Mouse (Mus musculus): ENCODE data around the gene Vil1.

Vil1 gene

GRCm38 (mm10) chr1:74408589-74409504 is at the start of gene Vil1:
Gene Vil1, plus strand, starts transcription at chr1:74409376.
- DNase-seq (ENCODE audit: low read depth, low spot score) = no peak

DNA sequence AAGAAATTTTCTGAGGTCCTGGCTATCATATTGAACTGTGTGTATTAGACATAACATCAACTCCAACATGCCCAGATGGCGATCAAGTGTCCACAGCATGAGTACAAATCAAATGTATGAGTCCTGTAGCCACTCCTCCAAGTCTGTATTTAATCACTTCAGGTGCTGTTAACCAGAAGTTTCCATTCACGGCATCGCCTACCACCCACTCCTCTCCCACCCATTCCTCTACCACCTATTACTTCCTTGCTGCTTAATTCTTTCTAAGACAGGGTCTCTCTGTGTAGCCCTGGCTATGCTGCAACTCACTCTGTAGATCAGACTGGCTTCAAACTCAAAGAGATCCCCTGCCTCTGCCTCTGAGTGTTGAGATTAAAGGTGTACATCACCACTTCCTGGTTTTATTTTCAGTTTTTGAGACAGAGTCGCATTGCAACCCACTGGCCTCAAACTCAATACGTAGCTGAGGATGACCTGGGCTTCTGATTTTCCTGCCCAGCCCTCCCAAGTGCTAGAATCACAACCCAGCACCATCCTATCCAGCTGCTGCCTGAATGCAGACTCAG is 49.1 kb upstream of the Vil1 start:
- DNase-seq (ENCODE audit: low read depth, low spot score) = no peak

DNA sequence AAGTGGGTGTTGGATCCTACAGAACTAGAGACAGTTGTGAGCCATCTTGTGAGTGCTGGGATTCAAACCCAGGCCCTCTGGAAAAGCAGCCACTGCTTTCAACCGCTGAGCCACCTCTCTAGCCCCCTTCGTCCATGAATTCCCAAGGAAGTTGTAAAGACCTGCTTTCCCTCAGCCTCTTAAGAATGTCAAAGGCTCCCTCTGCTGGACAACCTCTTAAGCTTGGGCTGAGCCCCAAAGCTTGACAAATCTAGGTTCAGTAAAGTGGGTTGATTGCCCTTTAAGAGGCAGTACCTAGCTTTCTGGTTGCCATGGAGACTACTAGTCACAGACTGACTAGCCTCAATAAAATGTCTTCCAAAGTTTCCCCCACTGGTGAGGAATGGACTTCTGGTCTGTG is 47.4 kb upstream of the Vil1 start, which contains the start of gene Catip:
TSS of gene Catip (plus strand) at position 297 of the 400 bp plus-strand sequence.
- peak; percentile 15 for DNase-seq (ENCODE audit: low read depth, low spot score)

- DNase-seq (ENCODE audit: low read depth, low spot score) = no peak
Observed at GRCm38 (mm10) chr1:74362325-74363229, 46.6 kb upstream of the Vil1 start.

DNA sequence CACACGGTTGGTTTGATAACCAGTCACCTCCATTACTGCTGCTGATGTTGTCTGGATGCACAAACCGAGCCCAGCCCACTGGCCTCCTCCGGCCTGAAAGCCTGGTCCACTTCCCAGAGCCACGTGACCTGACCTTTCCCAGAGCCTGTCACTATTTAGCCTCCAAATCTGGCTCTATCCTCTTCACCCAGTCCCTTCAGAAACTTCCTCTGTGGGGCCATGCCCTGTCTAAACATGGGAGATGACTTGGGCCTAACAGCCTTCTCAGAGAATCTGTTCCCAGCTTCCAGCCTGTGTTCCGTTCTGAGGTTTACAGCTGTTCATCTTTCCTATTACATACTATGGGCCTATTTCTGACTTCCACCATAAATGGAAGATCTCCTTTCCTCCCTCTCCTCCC is 45.7 kb upstream of the Vil1 start:
- no peak for DNase-seq (ENCODE audit: low read depth, low spot score)

- no peak for DNase-seq (ENCODE audit: low read depth, low spot score)
Observed at GRCm38 (mm10) chr1:74364270-74364669, 44.9 kb upstream of the Vil1 start.

DNA sequence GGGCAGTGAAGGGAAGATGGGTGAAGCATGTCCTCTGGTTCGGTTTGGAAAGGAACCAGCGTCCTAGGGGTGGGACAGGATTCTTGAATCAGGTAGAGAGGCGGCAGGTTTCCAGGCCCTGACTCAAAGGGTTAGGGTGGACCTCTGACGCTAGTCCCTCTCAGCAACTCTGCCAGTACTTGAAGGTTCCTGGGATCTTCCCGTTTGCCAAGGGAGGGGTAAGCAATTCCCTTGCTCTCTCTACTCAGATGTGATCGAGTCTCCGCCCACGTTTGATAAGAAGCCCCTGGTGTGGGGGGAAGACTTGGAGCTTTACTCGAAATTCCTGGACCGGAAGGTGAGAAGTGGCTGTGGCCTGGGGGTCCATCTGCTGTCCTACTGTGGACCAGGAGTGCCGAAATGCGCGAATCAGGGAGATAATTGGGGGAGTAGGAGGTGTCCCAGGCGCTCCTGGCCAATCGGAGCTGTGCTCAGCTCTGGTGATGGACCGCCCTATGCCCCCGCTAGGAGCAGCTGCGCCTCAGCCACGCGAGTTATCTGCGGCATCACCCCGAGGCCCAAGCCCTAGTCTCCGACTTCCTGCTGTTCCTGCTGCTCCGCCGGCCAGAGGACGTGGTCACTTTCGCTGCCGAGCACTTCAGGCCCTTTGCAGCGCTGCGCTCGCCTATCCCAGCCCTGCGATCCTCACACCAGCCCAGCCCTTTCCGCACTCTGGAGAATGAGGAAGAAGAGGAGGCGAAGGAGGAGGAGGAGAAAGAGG is 41.1 kb upstream of the Vil1 start:
- DNase-seq (ENCODE audit: low read depth, low spot score) = no peak

GRCm38 (mm10) chr1:74370040-74370439 is 39.1 kb upstream of the Vil1 start:
- no peak for DNase-seq (ENCODE audit: low read depth, low spot score)

DNA sequence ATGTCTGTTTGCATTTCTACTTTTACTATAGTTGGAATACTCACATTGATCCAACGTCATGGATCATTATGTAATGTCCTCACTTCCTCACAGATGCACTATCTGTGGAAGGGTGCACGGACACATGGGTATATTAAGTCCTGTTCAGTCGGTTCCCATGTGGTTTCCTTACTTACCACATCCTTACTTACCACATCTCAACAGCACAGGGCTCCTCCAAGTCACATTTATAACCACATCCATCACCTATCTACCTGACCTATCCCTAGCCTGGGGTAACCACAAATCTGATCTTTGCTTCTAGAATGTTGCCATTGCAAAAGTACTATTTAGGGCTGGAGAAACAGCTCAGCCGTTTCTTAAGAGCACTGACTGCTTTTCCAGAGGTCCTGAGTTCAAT is 35.8 kb upstream of the Vil1 start:
- no peak for DNase-seq (ENCODE audit: low read depth, low spot score)

- DNase-seq (ENCODE audit: low read depth, low spot score) = no peak
Observed at GRCm38 (mm10) chr1:74374980-74375379, 34.2 kb upstream of the Vil1 start, which contains the start of gene Slc11a1. Gene Slc11a1, plus strand, starts transcription at chr1:74375195.

DNA sequence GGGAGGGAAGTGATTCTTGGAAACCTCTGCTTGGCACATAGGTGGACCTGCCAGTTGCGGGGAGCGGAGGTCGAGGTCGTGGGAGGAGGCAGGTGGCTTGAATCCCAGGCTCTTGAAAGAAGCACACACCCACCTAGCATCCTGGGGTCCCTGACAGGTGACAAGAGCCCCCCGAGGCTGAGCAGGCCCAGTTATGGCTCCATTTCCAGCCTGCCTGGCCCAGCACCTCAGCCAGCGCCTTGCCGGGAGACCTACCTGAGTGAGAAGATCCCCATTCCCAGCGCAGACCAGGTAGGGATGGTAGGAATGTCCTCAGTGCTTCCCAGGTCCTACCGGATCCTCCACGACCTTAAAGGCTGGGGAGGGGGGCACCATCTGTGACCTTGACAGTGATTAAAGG is 33.6 kb upstream of the Vil1 start:
- no peak for DNase-seq (ENCODE audit: low read depth, low spot score)

- DNase-seq (ENCODE audit: low read depth, low spot score) = no peak
Observed at GRCm38 (mm10) chr1:74376396-74376795, 32.8 kb upstream of the Vil1 start.

- no peak for DNase-seq (ENCODE audit: low read depth, low spot score)
Observed at GRCm38 (mm10) chr1:74379058-74379504, 30.1 kb upstream of the Vil1 start.

DNA sequence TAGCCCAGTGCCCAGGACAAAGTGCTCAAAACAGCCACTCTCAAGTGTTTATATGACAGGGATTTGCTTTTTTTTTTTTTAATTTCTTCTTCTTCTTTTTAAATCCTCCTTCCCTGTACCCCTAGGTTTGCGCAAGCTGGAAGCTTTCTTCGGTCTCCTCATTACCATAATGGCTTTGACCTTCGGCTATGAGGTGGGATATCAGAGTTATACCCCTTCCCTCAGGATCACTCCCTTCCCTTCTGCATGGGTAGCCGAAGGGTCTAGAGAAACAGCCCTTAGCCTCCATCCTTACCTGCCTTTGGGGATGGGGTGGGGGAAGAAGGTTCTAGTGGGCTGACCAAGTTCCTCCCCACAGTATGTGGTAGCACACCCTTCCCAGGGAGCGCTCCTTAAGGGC is 28.7 kb upstream of the Vil1 start:
- no peak for DNase-seq (ENCODE audit: low read depth, low spot score)

DNA sequence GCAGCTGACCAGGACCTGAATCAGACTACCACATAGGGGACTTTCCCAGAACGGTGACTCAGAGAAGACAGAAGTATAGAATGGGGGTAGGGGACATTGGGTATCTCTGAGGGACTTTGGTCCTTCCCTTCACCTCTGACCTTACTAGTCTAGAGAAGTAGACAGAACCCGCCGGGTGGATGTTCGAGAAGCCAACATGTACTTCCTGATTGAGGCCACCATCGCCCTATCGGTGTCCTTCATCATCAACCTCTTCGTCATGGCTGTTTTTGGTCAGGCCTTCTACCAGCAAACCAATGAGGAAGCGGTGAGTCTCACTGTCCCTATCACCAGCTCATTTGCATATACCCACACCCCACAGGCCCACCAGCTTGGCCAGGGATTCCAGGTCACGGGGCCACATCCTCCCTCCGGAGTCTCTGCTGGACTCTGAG is 27.6 kb upstream of the Vil1 start:
- no peak for DNase-seq (ENCODE audit: low read depth, low spot score)

GRCm38 (mm10) chr1:74383385-74383784 is 25.8 kb upstream of the Vil1 start:
- DNase-seq (ENCODE audit: low read depth, low spot score) = no peak

GRCm38 (mm10) chr1:74384525-74384924 is 24.7 kb upstream of the Vil1 start:
- no peak for DNase-seq (ENCODE audit: low read depth, low spot score)

DNA sequence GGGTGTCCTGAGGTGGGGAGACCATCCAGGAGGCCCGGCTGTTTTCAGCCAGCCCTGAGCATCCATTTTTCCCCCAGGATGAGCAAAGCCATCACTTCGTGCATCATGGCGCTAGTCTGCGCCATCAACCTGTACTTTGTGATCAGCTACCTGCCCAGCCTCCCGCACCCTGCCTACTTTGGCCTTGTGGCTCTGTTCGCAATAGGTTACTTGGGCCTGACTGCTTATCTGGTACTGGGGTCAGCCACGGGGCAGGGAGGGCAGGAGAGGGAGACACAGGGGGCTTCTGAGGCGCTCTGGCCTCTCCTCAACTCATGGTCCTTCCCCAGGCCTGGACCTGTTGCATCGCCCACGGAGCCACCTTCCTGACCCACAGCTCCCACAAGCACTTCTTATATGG is 24.1 kb upstream of the Vil1 start:
- no peak for DNase-seq (ENCODE audit: low read depth, low spot score)

DNA sequence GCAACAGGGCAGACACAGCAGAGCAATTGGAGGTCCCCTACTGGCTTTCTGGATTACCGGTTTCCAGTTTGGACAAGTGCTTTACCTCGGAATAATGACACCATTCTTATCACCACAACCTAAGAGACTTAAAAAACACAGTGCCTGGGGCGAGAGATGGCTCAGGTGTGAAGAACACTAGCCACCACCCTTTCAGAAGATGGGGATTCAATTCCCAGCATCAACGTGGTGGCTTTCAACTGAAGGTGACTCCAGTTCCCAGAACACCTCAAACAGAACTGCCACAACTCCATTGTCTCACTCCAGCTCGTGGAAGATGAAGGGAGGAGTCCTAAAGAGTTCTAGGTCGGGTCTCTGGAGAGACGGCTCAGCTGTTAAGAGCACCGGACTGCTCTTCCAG is 23.6 kb upstream of the Vil1 start:
- no peak for DNase-seq (ENCODE audit: low read depth, low spot score)

GRCm38 (mm10) chr1:74386363-74386713 is 22.8 kb upstream of the Vil1 start:
- no peak for DNase-seq (ENCODE audit: low read depth, low spot score)

DNA sequence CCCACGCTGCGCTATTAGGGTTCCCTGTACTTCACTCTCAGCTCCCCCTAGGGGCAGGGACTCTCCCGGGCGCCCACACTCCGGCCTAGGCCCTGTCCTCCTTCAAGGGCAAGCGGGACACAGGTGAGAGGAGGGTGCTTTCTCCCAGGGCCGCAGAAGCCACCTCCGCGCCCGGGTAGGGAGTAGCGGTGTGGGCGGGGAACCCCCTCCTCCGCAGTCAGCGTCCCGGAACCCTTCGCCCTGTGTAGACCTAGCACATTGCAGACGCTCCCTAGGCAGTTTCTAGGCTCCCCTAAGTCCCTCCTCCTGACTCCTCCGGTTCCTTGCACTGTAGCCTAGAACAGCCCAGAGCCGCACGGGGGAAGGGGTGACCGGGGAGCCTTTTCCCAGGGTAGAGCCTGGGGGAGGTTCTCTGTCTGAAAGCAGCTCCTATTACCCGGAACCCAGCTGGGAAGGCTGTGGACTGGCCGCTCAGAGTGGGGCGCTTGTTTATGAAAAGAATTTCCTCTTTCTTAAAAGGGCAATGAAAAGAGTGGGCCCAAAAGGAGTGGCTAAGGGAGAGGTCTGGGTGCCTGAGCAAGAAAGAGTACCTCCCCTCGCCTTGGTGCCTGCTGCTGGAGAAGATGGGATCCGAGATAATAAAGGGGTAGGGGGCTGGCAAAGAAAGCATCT is 22.3 kb upstream of the Vil1 start:
- DNase-seq (ENCODE audit: low read depth, low spot score) = peak; percentile 78
